Mouse (Mus musculus): ENCODE data around the gene Met.

- TF ChIP-seq CTCF (conservative IDR thresholded peaks at IDR 0.05 in 1 of 2, IDR thresholded peaks at IDR 0.05 in 1 of 2; ENCODE audit: low read depth in 2 of 2, low read length in 2 of 2) (no peak), USF1 (IDR thresholded peaks at IDR 0.05; ENCODE audit: low read depth, low read length) (no peak), POLR2A (IDR thresholded peaks at IDR 0.05; ENCODE audit: low read depth, low read length) (no peak), MXI1 (IDR thresholded peaks at IDR 0.05; ENCODE audit: low read depth, low read length) (no peak), POLR2AphosphoS2 (IDR thresholded peaks at IDR 0.05; ENCODE audit: low read depth, low read length) (no peak), EP300 (IDR thresholded peaks at IDR 0.05; ENCODE audit: low read length) (no peak), ZC3H11A (IDR thresholded peaks at IDR 0.05; ENCODE audit: low read depth, low read length) (no peak), NRF1 (IDR thresholded peaks at IDR 0.05; ENCODE audit: low read depth, low read length) (no peak), NELFE (IDR thresholded peaks at IDR 0.05; ENCODE audit: low read depth, low read length) (no peak), MAZ (IDR thresholded peaks at IDR 0.05; ENCODE audit: low read depth, low read length) (no peak)
These were observed 85.2 kb downstream of the Met start for GRCm38 (mm10) chr6:17548786-17549185.
